Comparison of ENCODE assay signal across 13 mouse cellular contexts in the genomic region with DNA sequence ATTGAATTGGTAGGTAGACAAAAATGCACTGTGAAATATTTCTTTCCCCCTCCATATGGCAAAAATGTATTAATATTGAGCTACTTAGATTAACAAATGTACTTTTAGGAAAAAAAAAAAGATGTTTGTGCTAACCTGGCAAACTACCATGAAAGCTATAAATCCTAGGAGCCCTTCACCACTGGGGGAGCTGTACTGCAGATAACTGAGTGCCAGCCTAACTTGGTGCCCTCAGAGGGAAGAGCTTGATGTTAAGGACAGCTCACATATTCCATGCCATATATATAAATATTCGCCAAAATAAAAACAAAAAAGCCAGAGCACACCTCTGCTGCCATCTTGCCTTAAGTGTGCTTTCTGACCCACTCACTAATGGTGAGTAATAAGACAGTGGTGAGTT. TPM values are rescaled to one million over a fixed set of nuclear protein-coding genes. Genes with fewer than 3 reads are reported as not detected.
DNase-seq lines count a peak whose midpoint lies in the region; ATAC-seq lines count a peak whose summit lies in the region.
"Had no signal": no experiment of that assay in that cellular context is flagged by ENCODE, and none has a peak within 500 bp of the region (broad histone marks: within the 10 kb centered on the region; RNA-seq: fewer than 3 reads in every experiment).

No protein-coding gene starts in this region.

- no peaks in the 10 kb centered on the region for H3K9me3 ChIP-seq in forebrain, embryonic 14.5 days (replicated peaks; ENCODE audit: control insufficient read depth, low read length)
- no peaks in the 10 kb centered on the region for H3K9me3 ChIP-seq in forebrain, embryonic 16.5 days (ENCODE audit: control insufficient read depth, low read length)
- no peaks in the 10 kb centered on the region for H3K9me3 ChIP-seq in embryonic facial prominence, embryonic 14.5 days (ENCODE audit: control insufficient read depth, low read length)
- H3K9me3 ChIP-seq: embryonic facial prominence, embryonic 13.5 days had no signal

- no peak for ATAC-seq in forebrain, embryonic 14.5 days
- no peak for ATAC-seq in forebrain, embryonic 16.5 days
- ATAC-seq in embryonic facial prominence, embryonic 14.5 days (ENCODE audit: low read depth), result no peak
- ATAC-seq: CD4-positive, CD25-positive, alpha-beta regulatory T cell, adult 4 months; hindbrain, embryonic 16.5 days had no signal

- 0 out of 2 replicates have a peak, but pooled peaks cover 3% of the 10 kb centered on the region for H3K4me1 ChIP-seq in forebrain, embryonic 14.5 days (ENCODE audit: control insufficient read depth, insufficient read depth, low read length)
- H3K4me1 ChIP-seq in forebrain, embryonic 16.5 days (replicated peaks; ENCODE audit: control insufficient read depth, insufficient read depth, low read length), result 0 out of 2 replicates have a peak, but pooled peaks cover 3% of the 10 kb centered on the region
- no peaks in the 10 kb centered on the region for H3K4me1 ChIP-seq in embryonic facial prominence, embryonic 14.5 days (ENCODE audit: control insufficient read depth, insufficient read depth, low read length)

- 71% methylated on average over 1 of the region's 1 CpGs for WGBS in forebrain, embryonic 14.5 days
- 73% methylated on average over 1 of the region's 1 CpGs for WGBS in forebrain, embryonic 16.5 days
- WGBS in embryonic facial prominence, embryonic 14.5 days, result 53% methylated on average over 1 of the region's 1 CpGs

- peak; percentile 63 for DNase-seq in forebrain, embryonic 14.5 days (ENCODE audit: low spot score)
- DNase-seq in left cerebral cortex, postnatal 4 days, result peak; percentile 17
- DNase-seq in left cerebral cortex, adult 9 months (ENCODE audit: low spot score in 2 of 2), result no peak
- peak; percentile 14 for DNase-seq in ES-CJ7 (ENCODE audit: low read depth, low spot score)
- DNase-seq in embryonic facial prominence, embryonic 14.5 days (ENCODE audit: low spot score), result peak; percentile 24
- no peak for DNase-seq in right cerebral cortex, postnatal 10 days (ENCODE audit: low spot score in 2 of 2)
- no peak for DNase-seq in ovary, postnatal 36 days (ENCODE audit: low spot score)
- DNase-seq: thymus, postnatal 14 days had no signal

- intact Hi-C loops in left cerebral cortex, postnatal 4 days (cut with DNase I), result no loop called here

- no peaks in the 10 kb centered on the region for H3K27me3 ChIP-seq in forebrain, embryonic 14.5 days (replicated peaks; ENCODE audit: control insufficient read depth, insufficient read depth, low read length)
- no peaks in the 10 kb centered on the region for H3K27me3 ChIP-seq in forebrain, embryonic 16.5 days (replicated peaks; ENCODE audit: control insufficient read depth, insufficient read depth, low read length)
- no peaks in the 10 kb centered on the region for H3K27me3 ChIP-seq in embryonic facial prominence, embryonic 14.5 days (replicated peaks; ENCODE audit: control insufficient read depth, insufficient read depth, low read length)
- H3K27me3 ChIP-seq: embryonic facial prominence, embryonic 13.5 days had no signal

- no peak overlapping the region for H3K9ac ChIP-seq in forebrain, embryonic 14.5 days (ENCODE audit: low read length)
- H3K9ac ChIP-seq in forebrain, embryonic 16.5 days (replicated peaks; ENCODE audit: low read depth, low read length), result no peak overlapping the region
- H3K9ac ChIP-seq in embryonic facial prominence, embryonic 14.5 days (ENCODE audit: low read depth, low read length), result no peak overlapping the region
- H3K9ac ChIP-seq: embryonic facial prominence, embryonic 13.5 days had no signal

- H3K4me2 ChIP-seq in forebrain, embryonic 14.5 days (ENCODE audit: low read length), result no peak overlapping the region
- H3K4me2 ChIP-seq in forebrain, embryonic 16.5 days (ENCODE audit: low read length), result no peak overlapping the region
- H3K4me2 ChIP-seq in embryonic facial prominence, embryonic 14.5 days (ENCODE audit: low read depth, low read length), result no peak overlapping the region
- H3K4me2 ChIP-seq: embryonic facial prominence, embryonic 13.5 days had no signal

- no peak overlapping the region for H3K27ac ChIP-seq in forebrain, embryonic 14.5 days (ENCODE audit: low read depth, low read length)
- H3K27ac ChIP-seq in forebrain, embryonic 16.5 days (ENCODE audit: low read length), result no peak overlapping the region
- H3K27ac ChIP-seq in embryonic facial prominence, embryonic 14.5 days (replicated peaks; ENCODE audit: low read depth, low read length), result no peak overlapping the region
- H3K27ac ChIP-seq: embryonic facial prominence, embryonic 13.5 days had no signal

- H3K4me3 ChIP-seq in forebrain, embryonic 14.5 days (ENCODE audit: low read depth, low read length), result no peak overlapping the region
- H3K4me3 ChIP-seq in forebrain, embryonic 16.5 days (replicated peaks; ENCODE audit: low read length), result no peak overlapping the region
- H3K4me3 ChIP-seq in embryonic facial prominence, embryonic 14.5 days (ENCODE audit: low read depth, low read length), result no peak overlapping the region
- H3K4me3 ChIP-seq: embryonic facial prominence, embryonic 13.5 days had no signal

- no peaks in the 10 kb centered on the region for H3K36me3 ChIP-seq in forebrain, embryonic 14.5 days (ENCODE audit: control insufficient read depth, insufficient read depth, low read length)
- no peaks in the 10 kb centered on the region for H3K36me3 ChIP-seq in forebrain, embryonic 16.5 days (ENCODE audit: control insufficient read depth, insufficient read depth)
- H3K36me3 ChIP-seq in embryonic facial prominence, embryonic 14.5 days (ENCODE audit: control insufficient read depth, insufficient read depth, low read length), result no peaks in the 10 kb centered on the region
- H3K36me3 ChIP-seq: embryonic facial prominence, embryonic 13.5 days had no signal

RNA-seq across cellular contexts. Expression of gene Adam22, which starts 5.6 kb away (rescaled TPM):
- polyA plus RNA-seq in forebrain, embryonic 14.5 days (2014; fragmentation: Nextera tagmentation; extraction: Ambion mirVana), result 28.7 and 37.2 TPM in 2 replicates
- polyA plus RNA-seq in forebrain, embryonic 16.5 days (2015; fragmentation: Nextera tagmentation; extraction: Ambion mirVana), result 46.7 and 49.6 TPM in 2 replicates
- total RNA-seq in left cerebral cortex, postnatal 4 days (2021), result 100 to 1,000 TPM; 140 TPM
- 14.8 and 15.0 TPM in 2 replicates for polyA plus RNA-seq in embryonic facial prominence, embryonic 14.5 days (2014; fragmentation: Nextera tagmentation; extraction: Ambion mirVana)
- total RNA-seq: neutrophil, adult 5-6 weeks had no signal

Comparison
In these comparisons a context has a peak if more than half of its experiments do, and no peak if none do; other contexts are left out.
1. DNase-seq: peak in forebrain, embryonic 14.5 days (single experiment), left cerebral cortex, postnatal 4 days (single experiment), ES-CJ7 (single experiment) and embryonic facial prominence, embryonic 14.5 days (single experiment); none in left cerebral cortex, adult 9 months (0 of 2), right cerebral cortex, postnatal 10 days (0 of 2) and ovary, postnatal 36 days (single experiment).